Mouse (Mus musculus) stomach, postnatal 0 days (tissue): ENCODE measurements around the gene Nrxn3.

Experiments
- CTCF ChIP-seq: IDR thresholded peaks from 2 replicates; pipeline ENCODE4 v1.5.1; 2016; ENCODE audit warnings: antibody characterized with exemption, low read depth, mild to moderate bottlenecking, moderate library complexity
- EP300 ChIP-seq: optimal IDR thresholded peaks from 2 replicates; pipeline ENCODE3; 2016; ENCODE audit warnings: antibody characterized with exemption

- TF ChIP-seq CTCF = no peak
- TF ChIP-seq EP300 = no peak
These were observed 137.0 kb downstream of the Nrxn3 start for GRCm38 (mm10) chr12:88859456-88860345.
